In the genomic region with DNA sequence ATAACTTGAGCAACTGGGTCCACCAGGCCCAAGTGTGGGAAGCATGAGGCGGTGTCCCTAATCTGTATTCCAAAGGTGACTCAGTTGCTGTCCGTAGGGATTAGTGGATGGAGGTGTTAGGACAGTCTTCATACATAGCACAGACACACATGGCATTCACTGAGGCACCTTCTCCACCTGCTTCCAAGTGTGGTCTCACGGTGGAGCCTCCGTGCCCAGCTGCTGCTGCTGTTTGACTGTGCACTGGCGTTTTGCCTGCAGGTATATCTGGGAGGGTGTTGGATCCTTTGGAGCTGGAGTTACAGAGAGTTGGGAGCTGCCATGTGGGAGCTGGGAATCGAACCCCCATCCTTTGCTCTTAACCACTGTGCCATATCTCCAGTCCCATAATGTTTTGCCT, we compare ENCODE assay signal across 20 mouse cellular contexts. TPM values are rescaled to one million over a fixed set of nuclear protein-coding genes. Genes with fewer than 3 reads are reported as not detected.
A peak's percentile ranks its signal among the peaks of the same experiment; 100 is the strongest.
DNase-seq lines count a peak whose midpoint lies in the region; ATAC-seq lines count a peak whose summit lies in the region.
"Had no signal": no experiment of that assay in that cellular context is flagged by ENCODE, and none has a peak within 500 bp of the region (broad histone marks: within the 10 kb centered on the region; RNA-seq: fewer than 3 reads in every experiment).

No protein-coding gene starts in this region.

- peaks cover 28% of the 10 kb centered on the region for H3K36me3 ChIP-seq in embryonic facial prominence, embryonic 13.5 days
- H3K36me3 ChIP-seq in embryonic facial prominence, embryonic 10.5 days (replicated peaks): peaks cover 62% of the 10 kb centered on the region
- H3K36me3 ChIP-seq in megakaryocyte, embryonic 14.5 days (replicated peaks; ENCODE audit: low read length): peaks cover 57% of the 10 kb centered on the region

- H3K27me3 ChIP-seq in embryonic facial prominence, embryonic 13.5 days: no peaks in the 10 kb centered on the region
- H3K27me3 ChIP-seq in embryonic facial prominence, embryonic 10.5 days (replicated peaks; ENCODE audit: low read depth, poor library complexity, severe bottlenecking): no peaks in the 10 kb centered on the region
- no peaks in the 10 kb centered on the region for H3K27me3 ChIP-seq in megakaryocyte, embryonic 14.5 days (replicated peaks)
- H3K27me3 ChIP-seq: embryonic facial prominence, embryonic 12.5 days; embryonic facial prominence, embryonic 15.5 days; forebrain, embryonic 12.5 days had no signal

- H3K9me3 ChIP-seq in embryonic facial prominence, embryonic 13.5 days: no peaks in the 10 kb centered on the region
- H3K9me3 ChIP-seq in embryonic facial prominence, embryonic 10.5 days: no peaks in the 10 kb centered on the region
- H3K9me3 ChIP-seq in megakaryocyte, embryonic 14.5 days: no peaks in the 10 kb centered on the region
- H3K9me3 ChIP-seq: embryonic facial prominence, embryonic 12.5 days; embryonic facial prominence, embryonic 15.5 days; forebrain, embryonic 10.5 days; forebrain, embryonic 12.5 days had no signal

- no peak overlapping the region for H3K4me2 ChIP-seq in embryonic facial prominence, embryonic 13.5 days
- H3K4me2 ChIP-seq: embryonic facial prominence, embryonic 12.5 days; embryonic facial prominence, embryonic 15.5 days; forebrain, embryonic 12.5 days had no signal

- no peak overlapping the region for H3K4me3 ChIP-seq in embryonic facial prominence, embryonic 13.5 days
- no peak overlapping the region for H3K4me3 ChIP-seq in embryonic facial prominence, embryonic 10.5 days
- peak overlapping the region; percentile 29 for H3K4me3 ChIP-seq in megakaryocyte, embryonic 14.5 days (replicated peaks)
- H3K4me3 ChIP-seq: embryonic facial prominence, embryonic 12.5 days; embryonic facial prominence, embryonic 15.5 days; erythroblast, embryonic 14.5 days; forebrain, embryonic 10.5 days; forebrain, embryonic 12.5 days had no signal

- no peak overlapping the region for H3K27ac ChIP-seq in embryonic facial prominence, embryonic 13.5 days
- H3K27ac ChIP-seq in embryonic facial prominence, embryonic 10.5 days (replicated peaks): no peak overlapping the region
- H3K27ac ChIP-seq: embryonic facial prominence, embryonic 12.5 days; embryonic facial prominence, embryonic 15.5 days; forebrain, embryonic 10.5 days; forebrain, embryonic 12.5 days had no signal

- H3K4me1 ChIP-seq in embryonic facial prominence, embryonic 13.5 days: peaks cover 18% of the 10 kb centered on the region
- H3K4me1 ChIP-seq in embryonic facial prominence, embryonic 10.5 days: peaks cover 20% of the 10 kb centered on the region
- peaks cover 59% of the 10 kb centered on the region for H3K4me1 ChIP-seq in megakaryocyte, embryonic 14.5 days

- DNase-seq in embryonic facial prominence, embryonic 10.5 days (ENCODE audit: low spot score): no peak
- DNase-seq: adrenal gland, adult 2 months; adrenal gland, postnatal 10 days; adrenal gland, postnatal 25 days; cerebellum, adult 11 months; cerebellum, adult 2 months; cerebellum, adult 9-10 months; cerebellum, postnatal 14 days; cerebellum, postnatal 36 days; embryo, embryonic 11 days had no signal

- no peak for ATAC-seq in embryonic facial prominence, embryonic 13.5 days (ENCODE audit: insufficient number of reproducible peaks, insufficient read depth, low FRiP score, low TSS enrichment, low read depth)
- no peak for ATAC-seq in megakaryocyte, adult 5-6 weeks (ENCODE audit: poor library complexity, severe bottlenecking)
- ATAC-seq: forebrain, embryonic 14.5 days; forebrain, embryonic 16.5 days had no signal

- 93% methylated on average over 6 of the region's 6 CpGs for WGBS in embryonic facial prominence, embryonic 13.5 days
- 95% methylated on average over 6 of the region's 6 CpGs for WGBS in embryonic facial prominence, embryonic 10.5 days

- H3K9ac ChIP-seq in embryonic facial prominence, embryonic 13.5 days: 0 out of 2 replicates have a peak overlapping the region, but pooled peaks have one; percentile 11
- H3K9ac ChIP-seq: embryonic facial prominence, embryonic 12.5 days; embryonic facial prominence, embryonic 15.5 days; forebrain, embryonic 12.5 days had no signal

RNA-seq across cellular contexts. Expression of gene Unk, which starts 4.5 kb away (rescaled TPM):
- 40.7 and 44.9 TPM in 2 replicates for polyA plus RNA-seq in embryonic facial prominence, embryonic 13.5 days (2015; fragmentation: Nextera tagmentation; extraction: Ambion mirVana)
- 49.4 and 50.9 TPM in 2 replicates for polyA plus RNA-seq in embryonic facial prominence, embryonic 10.5 days (2016; fragmentation: Nextera tagmentation; extraction: Ambion mirVana)
- 18.8 and 53.4 TPM in 2 replicates for polyA plus RNA-seq in megakaryocyte, embryonic 14.5 days (2012; ENCODE audit: insufficient read depth, low replicate concordance)
- 10.1 and 10.5 TPM in 2 replicates for total RNA-seq in megakaryocyte, adult 5-6 weeks (2015)
- total RNA-seq in megakaryocyte, adult 5-6 weeks (2017): 7.8 and 8.3 TPM in 2 replicates

RNA-seq across cellular contexts. Expression of gene H3f3b, which starts 6.8 kb away (rescaled TPM):
- polyA plus RNA-seq in embryonic facial prominence, embryonic 13.5 days (2015; fragmentation: Nextera tagmentation; extraction: Ambion mirVana): 2,264 and 2,363 TPM in 2 replicates
- polyA plus RNA-seq in embryonic facial prominence, embryonic 10.5 days (2016; fragmentation: Nextera tagmentation; extraction: Ambion mirVana): 1,824 and 1,981 TPM in 2 replicates
- polyA plus RNA-seq in megakaryocyte, embryonic 14.5 days (2012; ENCODE audit: insufficient read depth, low replicate concordance): 819 and 908 TPM in 2 replicates
- total RNA-seq in megakaryocyte, adult 5-6 weeks (2015): 756 and 808 TPM in 2 replicates
- 735 and 795 TPM in 2 replicates for total RNA-seq in megakaryocyte, adult 5-6 weeks (2017)

RNA-seq across cellular contexts. Expression of gene Galk1, which starts 22.1 kb away (rescaled TPM):
- polyA plus RNA-seq in embryonic facial prominence, embryonic 13.5 days (2015; fragmentation: Nextera tagmentation; extraction: Ambion mirVana): 169 and 189 TPM in 2 replicates
- 212 and 216 TPM in 2 replicates for polyA plus RNA-seq in embryonic facial prominence, embryonic 10.5 days (2016; fragmentation: Nextera tagmentation; extraction: Ambion mirVana)
- 197 and 238 TPM in 2 replicates for polyA plus RNA-seq in megakaryocyte, embryonic 14.5 days (2012; ENCODE audit: insufficient read depth, low replicate concordance)
- 4.6 and 5.0 TPM in 2 replicates for total RNA-seq in megakaryocyte, adult 5-6 weeks (2015)
- total RNA-seq in megakaryocyte, adult 5-6 weeks (2017): 10.4 and 10.8 TPM in 2 replicates

RNA-seq across cellular contexts. Expression of gene Unc13d, which starts 43.2 kb away (rescaled TPM):
- polyA plus RNA-seq in embryonic facial prominence, embryonic 13.5 days (2015; fragmentation: Nextera tagmentation; extraction: Ambion mirVana): 2.7 and 2.9 TPM in 2 replicates
- polyA plus RNA-seq in embryonic facial prominence, embryonic 10.5 days (2016; fragmentation: Nextera tagmentation; extraction: Ambion mirVana): 2.9 TPM in 2 replicates
- polyA plus RNA-seq in megakaryocyte, embryonic 14.5 days (2012; ENCODE audit: insufficient read depth, low replicate concordance): 221 and 384 TPM in 2 replicates
- total RNA-seq in megakaryocyte, adult 5-6 weeks (2015): 16.5 and 18.2 TPM in 2 replicates
- total RNA-seq in megakaryocyte, adult 5-6 weeks (2017): 26.7 and 27.7 TPM in 2 replicates

RNA-seq across cellular contexts. Expression of gene Wbp2, which starts 52.2 kb away (rescaled TPM):
- polyA plus RNA-seq in embryonic facial prominence, embryonic 13.5 days (2015; fragmentation: Nextera tagmentation; extraction: Ambion mirVana): 48.8 and 52.0 TPM in 2 replicates
- polyA plus RNA-seq in embryonic facial prominence, embryonic 10.5 days (2016; fragmentation: Nextera tagmentation; extraction: Ambion mirVana): 74.2 and 76.8 TPM in 2 replicates
- 842 and 1,717 TPM in 2 replicates for polyA plus RNA-seq in megakaryocyte, embryonic 14.5 days (2012; ENCODE audit: insufficient read depth, low replicate concordance)
- 89.9 and 100 TPM in 2 replicates for total RNA-seq in megakaryocyte, adult 5-6 weeks (2015)
- total RNA-seq in megakaryocyte, adult 5-6 weeks (2017): 39.5 and 49.8 TPM in 2 replicates
